In the genomic region with DNA sequence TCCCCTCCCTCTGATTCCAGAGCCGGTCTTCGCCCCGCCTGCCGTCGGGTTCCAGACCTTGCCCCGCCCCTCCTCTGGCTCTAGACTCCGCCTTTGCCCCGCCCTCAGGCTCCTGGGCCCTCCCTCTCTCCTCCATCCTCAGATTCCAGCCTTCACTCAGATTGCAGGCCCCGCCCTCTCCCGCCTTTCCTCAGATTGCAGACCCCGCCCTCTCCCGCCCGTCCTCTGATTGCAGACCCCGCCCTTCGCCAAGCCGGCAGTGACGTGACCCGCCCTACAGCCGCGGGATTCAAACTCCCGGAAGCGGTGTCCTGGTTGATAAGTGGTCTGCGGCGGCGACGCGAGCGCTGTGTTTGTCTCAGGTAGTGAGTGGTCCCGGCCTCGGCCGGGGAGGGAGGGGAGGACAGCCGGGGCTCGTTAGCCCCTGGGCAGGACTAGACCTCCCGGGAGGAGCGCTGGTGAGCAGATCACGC, we compare ENCODE assay signal across 8 mouse cellular contexts. TPM values are rescaled to one million over a fixed set of nuclear protein-coding genes. Genes with fewer than 3 reads are reported as not detected.
A peak's percentile ranks its signal among the peaks of the same experiment; 100 is the strongest.
DNase-seq lines count a peak whose midpoint lies in the region; ATAC-seq and TF ChIP-seq lines count a peak whose summit lies in the region.

A gene (plus strand): TSS at position 292 of the 473 bp plus-strand sequence.

- H3K9me3 ChIP-seq in hindbrain, postnatal 0 days (ENCODE audit: low read length) = no peaks in the 10 kb centered on the region

- intact Hi-C loops in gastrocnemius, adult 2 months (cut with DNase I) = loop anchor here (1.0 kb wide), 1 partner anchor 99 kb away; no protein-coding TSS in a partner anchor

- peak within 1 kb of the TSS; percentile 79 for H3K27ac ChIP-seq in gastrocnemius, adult 2 months
- H3K27ac ChIP-seq in hindbrain, postnatal 0 days = peak within 1 kb of the TSS; percentile 45; the same call in 1 of the 2 replicates

- H3K4me3 ChIP-seq in gastrocnemius, adult 2 months = peak within 1 kb of the TSS; percentile 83
- peak within 1 kb of the TSS; percentile 78 for H3K4me3 ChIP-seq in hindbrain, postnatal 0 days (ENCODE audit: low read length)

- under 1% methylated on average over 36 of the region's 36 CpGs for WGBS in hindbrain, postnatal 0 days

- TF ChIP-seq CTCF in gastrocnemius, adult 2 months (IDR thresholded peaks at IDR 0.05) = no peak
- no peak for TF ChIP-seq CTCF in hindbrain, postnatal 0 days (IDR thresholded peaks at IDR 0.05; ENCODE audit: low read depth)

- peak; percentile 99 for ATAC-seq in hindbrain, postnatal 0 days
- ATAC-seq in megakaryocyte progenitor cell, adult 5-6 weeks (replicated peaks; ENCODE audit: poor library complexity) = peak; percentile 90

- peak within 1 kb of the TSS; percentile 48 for H3K9ac ChIP-seq in hindbrain, postnatal 0 days (replicated peaks; ENCODE audit: low read length)

- DNase-seq in WW6 (ENCODE audit: low read depth, low spot score) = peak; percentile 95
- DNase-seq in cerebellum, postnatal 4 days (ENCODE audit: low spot score in 2 of 2) = peak; percentile 74 to 93
- peak; percentile 97 for DNase-seq in gastrocnemius, adult 2 months
- peak; percentile 99 for DNase-seq in hindbrain, postnatal 0 days (ENCODE audit: low spot score)
- DNase-seq in left cerebral cortex, adult 9 months (ENCODE audit: low spot score in 2 of 2) = peak; percentile 81 to 93
- peak; percentile 93 for DNase-seq in right cerebral cortex, postnatal 14 days
- peak; percentile 91 to 95 for DNase-seq in urinary bladder, postnatal 36 days (ENCODE audit: low spot score in 2 of 2)

- H3K4me2 ChIP-seq in hindbrain, postnatal 0 days (ENCODE audit: low read depth, low read length) = peak within 1 kb of the TSS; percentile 98

- no peaks in the 10 kb centered on the region for H3K4me1 ChIP-seq in hindbrain, postnatal 0 days (ENCODE audit: insufficient read depth, low read length)

- H3K27me3 ChIP-seq in hindbrain, postnatal 0 days (ENCODE audit: insufficient read depth, low read length) = no peaks in the 10 kb centered on the region

- H3K36me3 ChIP-seq in hindbrain, postnatal 0 days (ENCODE audit: insufficient read depth, low read length) = no peaks in the 10 kb centered on the region

RNA-seq across cellular contexts. Expression of the gene that starts here (rescaled TPM):
- total RNA-seq in gastrocnemius, adult 2 months (2021) = not detected
- total RNA-seq in hindbrain, postnatal 0 days (2014; rRNA removed) = 2.3 and 6.6 TPM in 2 replicates
- polyA plus RNA-seq in hindbrain, postnatal 0 days (2015; fragmentation: Nextera tagmentation; extraction: Ambion mirVana) = 2.5 and 3.8 TPM in 2 replicates
- 46.9 and 58.5 TPM in 2 replicates for total RNA-seq in megakaryocyte progenitor cell, adult 5-6 weeks (2015)
- 52.4 and 56.9 TPM in 2 replicates for total RNA-seq in megakaryocyte progenitor cell, adult 5-6 weeks (2017)

Comparison
In these comparisons a context has a peak if more than half of its experiments do, and no peak if none do; other contexts are left out.
1. Peak in every context shown above with its lines: DNase-seq, ATAC-seq, H3K4me3 ChIP-seq and H3K27ac ChIP-seq.
2. Peak in DNase-seq, H3K4me3 ChIP-seq and H3K27ac ChIP-seq in gastrocnemius, adult 2 months; RNA of the gene not detected or under 1 TPM.